Mouse (Mus musculus) liver, embryonic 12.5 days (tissue): ENCODE measurements around the gene Smpd3. TPM values are rescaled to one million over a fixed set of nuclear protein-coding genes. Genes with fewer than 3 reads are reported as not detected.
"Not testable (repeated sequence)": the region's sequence is repeated elsewhere in the genome, so short reads cannot be mapped to it uniquely, and the experiment has no call there.

Experiments used
- ATAC-seq: fragments of 200-750 bp; cut with Nextera tagmentation; 2 replicates; pipeline ENCODE4 v1.8.0; 2017; ENCODE audit warnings: moderate number of reproducible peaks, mild to moderate bottlenecking, moderate library complexity
- H3K27ac ChIP-seq: fragments of 300-500 bp; sonication (generic); 2 replicates; pipeline ENCODE4 v1.5.1; 2016; ENCODE audit warnings: mild to moderate bottlenecking
- H3K27me3 ChIP-seq: fragments of 300-500 bp; sonication (generic); replicated peaks from 2 replicates; pipeline ENCODE4 v1.6.1; 2016; ENCODE audit warnings: mild to moderate bottlenecking, moderate library complexity
- H3K36me3 ChIP-seq: fragments of 300-500 bp; sonication (generic); 2 replicates; pipeline ENCODE4 v1.6.1; 2016; ENCODE audit warnings: mild to moderate bottlenecking, moderate library complexity
- H3K4me1 ChIP-seq: fragments of 300-500 bp; sonication (generic); 2 replicates; pipeline ENCODE4 v1.6.1; 2016
- H3K4me2 ChIP-seq: fragments of 300-500 bp; sonication (generic); 2 replicates; pipeline ENCODE4 v1.6.1; 2016; ENCODE audit warnings: mild to moderate bottlenecking, moderate library complexity
- H3K4me3 ChIP-seq: fragments of 300-500 bp; sonication (generic); 2 replicates; pipeline ENCODE4 v1.5.1; 2016; ENCODE audit warnings: mild to moderate bottlenecking, moderate library complexity
- H3K9ac ChIP-seq: fragments of 300-500 bp; sonication (generic); 2 replicates; pipeline ENCODE4 v1.6.1; 2016; ENCODE audit warnings: mild to moderate bottlenecking, moderate library complexity
- H3K9me3 ChIP-seq: fragments of 300-500 bp; sonication (generic); replicated peaks from 2 replicates; pipeline ENCODE4 v1.6.1; 2016; ENCODE audit warnings: mild to moderate bottlenecking, moderate library complexity
- WGBS: fragments of 180-500 bp; shearing (Covaris S2); methylation state at CpG from one replicate; pipeline ENCODE4 v1.1.7; 2016; ENCODE audit not compliant: insufficient replicate concordance; 5-methylcytosine and 5-hydroxymethylcytosine counted together
- polyA plus RNA-seq: library from polyadenylated mRNA; unstranded; fragments of >200 nt; fragmentation: Nextera tagmentation; extraction: Ambion mirVana; gene quantifications from 2 replicates; pipeline ENCODE4 v1.2.1, GENCODE M21; 2016

Gene Smpd3
- polyA plus RNA-seq, 1 experiment from 2014 or later, result 0.92 TPM

- Histone ChIP-seq H3K4me1 (no peaks in the 10 kb centered on the region), H3K9ac (no peak overlapping the region), H3K9me3 (no peaks in the 10 kb centered on the region), H3K27me3 (peaks cover 4% of the 10 kb centered on the region; the same call in 1 of the 2 replicates), H3K4me3 (no peak overlapping the region), H3K27ac (no peak overlapping the region), H3K4me2 (no peak overlapping the region), H3K36me3 (no peaks in the 10 kb centered on the region)
- no peak for ATAC-seq
- 65% methylated on average over 6 of the region's 6 CpGs for WGBS
These were observed 17.8 kb downstream of the Smpd3 start for GRCm38 (mm10) chr8:106320002-106320401.

- Histone ChIP-seq H3K9me3 (no peaks in the 10 kb centered on the region), H3K9ac (no peak overlapping the region), H3K4me1 (no peaks in the 10 kb centered on the region), H3K36me3 (no peaks in the 10 kb centered on the region), H3K4me2 (no peak overlapping the region), H3K4me3 (no peak overlapping the region), H3K27me3 (peaks cover 4% of the 10 kb centered on the region; the same call in 1 of the 2 replicates), H3K27ac (no peak overlapping the region)
- WGBS, result 64% methylated on average over 4 of the region's 4 CpGs
- ATAC-seq, result no peak
These were observed 20.7 kb downstream of the Smpd3 start for GRCm38 (mm10) chr8:106317091-106317490.

GRCm38 (mm10) chr8:106316506-106316905, 21.3 kb downstream of the Smpd3 start:
- H3K9me3 ChIP-seq, result no peaks in the 10 kb centered on the region
- H3K27me3 ChIP-seq, result peaks cover 2% of the 10 kb centered on the region; the same call in 1 of the 2 replicates
- 50% methylated on average over 10 of the region's 10 CpGs for WGBS

GRCm38 (mm10) chr8:106315402-106316187, 22.2 kb downstream of the Smpd3 start:
- H3K4me1 ChIP-seq, result no peaks in the 10 kb centered on the region
- no peak overlapping the region for H3K9ac ChIP-seq
- no peaks in the 10 kb centered on the region for H3K27me3 ChIP-seq
- WGBS, result 59% methylated on average over 6 of the region's 6 CpGs
- H3K36me3 ChIP-seq, result no peaks in the 10 kb centered on the region
- no peak for ATAC-seq
- no peak overlapping the region for H3K27ac ChIP-seq
- H3K4me2 ChIP-seq, result no peak overlapping the region
- H3K4me3 ChIP-seq, result no peak overlapping the region
- H3K9me3 ChIP-seq, result no peaks in the 10 kb centered on the region

More at GRCm38 (mm10) chr8:106316506-106316905, 21.3 kb downstream of the Smpd3 start:
- Histone ChIP-seq H3K4me2 (no peak overlapping the region), H3K4me1 (no peaks in the 10 kb centered on the region), H3K9ac (no peak overlapping the region), H3K27ac (no peak overlapping the region), H3K4me3 (no peak overlapping the region), H3K36me3 (no peaks in the 10 kb centered on the region)
- no peak for ATAC-seq

GRCm38 (mm10) chr8:106313799-106314198, 24.0 kb downstream of the Smpd3 start:
- Histone ChIP-seq H3K27me3 (no peaks in the 10 kb centered on the region), H3K9me3 (no peaks in the 10 kb centered on the region), H3K9ac (no peak overlapping the region), H3K4me2 (no peak overlapping the region), H3K27ac (no peak overlapping the region), H3K4me3 (no peak overlapping the region), H3K36me3 (no peaks in the 10 kb centered on the region), H3K4me1 (no peaks in the 10 kb centered on the region)
- WGBS, result 45% methylated on average over 2 of the region's 2 CpGs
- ATAC-seq, result no peak

- no peak for ATAC-seq
- Histone ChIP-seq H3K4me2 (no peak overlapping the region), H3K9ac (no peak overlapping the region), H3K36me3 (no peaks in the 10 kb centered on the region), H3K4me1 (peaks cover 4% of the 10 kb centered on the region; the same call in 1 of the 2 replicates), H3K4me3 (no peak overlapping the region), H3K9me3 (no peaks in the 10 kb centered on the region), H3K27me3 (no peaks in the 10 kb centered on the region), H3K27ac (no peak overlapping the region)
- WGBS, result 60% methylated on average over 6 of the region's 6 CpGs
These were observed 24.6 kb downstream of the Smpd3 start for GRCm38 (mm10) chr8:106313120-106313737.

- Histone ChIP-seq H3K27me3 (no peaks in the 10 kb centered on the region), H3K4me1 (peaks cover 9% of the 10 kb centered on the region; the same call in 1 of the 2 replicates), H3K4me3 (no peak overlapping the region), H3K4me2 (no peak overlapping the region), H3K36me3 (no peaks in the 10 kb centered on the region), H3K9me3 (no peaks in the 10 kb centered on the region), H3K27ac (no peak overlapping the region), H3K9ac (no peak overlapping the region)
- no peak for ATAC-seq
- WGBS, result 70% methylated on average over 1 of the region's 1 CpGs
These were observed 25.8 kb downstream of the Smpd3 start for GRCm38 (mm10) chr8:106311967-106312366.

GRCm38 (mm10) chr8:106310026-106310652, 27.6 kb downstream of the Smpd3 start:
- no peaks in the 10 kb centered on the region for H3K9me3 ChIP-seq
- 71% methylated on average over 5 of the region's 5 CpGs for WGBS
- peaks cover 9% of the 10 kb centered on the region for H3K4me1 ChIP-seq
- no peak overlapping the region for H3K4me2 ChIP-seq
- no peak overlapping the region for H3K4me3 ChIP-seq
- H3K9ac ChIP-seq, result no peak overlapping the region
- no peak overlapping the region for H3K27ac ChIP-seq
- no peaks in the 10 kb centered on the region for H3K36me3 ChIP-seq
- ATAC-seq, result no peak
- H3K27me3 ChIP-seq, result no peaks in the 10 kb centered on the region

- not testable (repeated sequence) for H3K4me3 ChIP-seq, H3K27ac ChIP-seq, H3K4me2 ChIP-seq, H3K27me3 ChIP-seq, H3K9ac ChIP-seq, H3K36me3 ChIP-seq, H3K9me3 ChIP-seq
- WGBS, result 32% methylated on average over 6 of the region's 6 CpGs
- peak; percentile 67 for ATAC-seq
- peaks cover 18% of the 10 kb centered on the region for H3K4me1 ChIP-seq
These were observed 29.6 kb downstream of the Smpd3 start for GRCm38 (mm10) chr8:106308082-106308786.

- H3K36me3 ChIP-seq, result no peaks in the 10 kb centered on the region
- H3K27me3 ChIP-seq, result no peaks in the 10 kb centered on the region
- ATAC-seq, result no peak
- 27% methylated on average over 2 of the region's 2 CpGs for WGBS
- no peak overlapping the region for H3K27ac ChIP-seq
- no peaks in the 10 kb centered on the region for H3K9me3 ChIP-seq
- H3K9ac ChIP-seq, result no peak overlapping the region
- H3K4me3 ChIP-seq, result no peak overlapping the region
- peaks cover 18% of the 10 kb centered on the region for H3K4me1 ChIP-seq
- H3K4me2 ChIP-seq, result no peak overlapping the region
These were observed 30.2 kb downstream of the Smpd3 start for GRCm38 (mm10) chr8:106307586-106307985.

- H3K27ac ChIP-seq, H3K36me3 ChIP-seq, ATAC-seq, H3K4me3 ChIP-seq, H3K27me3 ChIP-seq, H3K9ac ChIP-seq, H3K9me3 ChIP-seq, H3K4me2 ChIP-seq: not testable (repeated sequence)
- 36% methylated on average over 2 of the region's 2 CpGs for WGBS
- peaks cover 18% of the 10 kb centered on the region for H3K4me1 ChIP-seq
These were observed 31.0 kb downstream of the Smpd3 start for GRCm38 (mm10) chr8:106306711-106307248.
